Mouse (Mus musculus) cerebellum, adult 2 months (tissue): ENCODE results near the gene Map3k1. TPM values are rescaled to one million over a fixed set of nuclear protein-coding genes. Genes with fewer than 3 reads are reported as not detected.

Experiments
- DNase-seq, 2 experiments: peaks; one replicate each; pipeline ENCODE4 v3.0.0; 2021
- H3K27ac ChIP-seq: fragments of 200-500 bp; 2 replicates; pipeline ENCODE4 v1.5.1; 2012; ENCODE audit warnings: low read length, control low read depth, inconsistent platforms; ENCODE audit not compliant: insufficient read depth
- H3K27me3 ChIP-seq: fragments of 200-500 bp; 2 replicates; pipeline ENCODE4 v1.6.1; 2012; ENCODE audit warnings: inconsistent platforms, mild to moderate bottlenecking, low read length, moderate library complexity; ENCODE audit not compliant: control insufficient read depth, insufficient read depth
- H3K4me1 ChIP-seq: fragments of 200-500 bp; 2 replicates; pipeline ENCODE4 v1.6.1; 2011; ENCODE audit warnings: low read length; ENCODE audit not compliant: control insufficient read depth, insufficient read depth
- H3K4me3 ChIP-seq: fragments of 200-500 bp; replicated peaks from 2 replicates; pipeline ENCODE3; 2011; ENCODE audit warnings: mild to moderate bottlenecking, low read depth, low read length, control low read depth; ENCODE audit not compliant: insufficient read depth
- CTCF ChIP-seq: fragments of 200-500 bp; IDR thresholded peaks from 2 replicates; pipeline ENCODE4 v1.5.1; 2011; ENCODE audit warnings: low read depth, mild to moderate bottlenecking, control low read depth, low read length, moderate library complexity, borderline replicate concordance; ENCODE audit not compliant: insufficient read depth
- POLR2A ChIP-seq: fragments of 200-500 bp; IDR thresholded peaks from 2 replicates; pipeline ENCODE4 v1.6.1; 2011; ENCODE audit warnings: low read length, control low read depth, borderline replicate concordance; ENCODE audit not compliant: insufficient read depth
- WGBS: fragments of 180-500 bp; shearing (Covaris S2); methylation state at CpG from one replicate; pipeline ENCODE4 v1.1.7; 2018; 5-methylcytosine and 5-hydroxymethylcytosine counted together
- polyA plus RNA-seq: library from polyadenylated mRNA; depleted of rRNA; stranded (reverse); fragments of >200 nt; gene quantifications from 2 replicates; pipeline ENCODE4 v1.2.3, GENCODE M21; 2012

Map3k1 gene
- polyA plus RNA-seq, 1 experiment, result 12.3 TPM

DNA sequence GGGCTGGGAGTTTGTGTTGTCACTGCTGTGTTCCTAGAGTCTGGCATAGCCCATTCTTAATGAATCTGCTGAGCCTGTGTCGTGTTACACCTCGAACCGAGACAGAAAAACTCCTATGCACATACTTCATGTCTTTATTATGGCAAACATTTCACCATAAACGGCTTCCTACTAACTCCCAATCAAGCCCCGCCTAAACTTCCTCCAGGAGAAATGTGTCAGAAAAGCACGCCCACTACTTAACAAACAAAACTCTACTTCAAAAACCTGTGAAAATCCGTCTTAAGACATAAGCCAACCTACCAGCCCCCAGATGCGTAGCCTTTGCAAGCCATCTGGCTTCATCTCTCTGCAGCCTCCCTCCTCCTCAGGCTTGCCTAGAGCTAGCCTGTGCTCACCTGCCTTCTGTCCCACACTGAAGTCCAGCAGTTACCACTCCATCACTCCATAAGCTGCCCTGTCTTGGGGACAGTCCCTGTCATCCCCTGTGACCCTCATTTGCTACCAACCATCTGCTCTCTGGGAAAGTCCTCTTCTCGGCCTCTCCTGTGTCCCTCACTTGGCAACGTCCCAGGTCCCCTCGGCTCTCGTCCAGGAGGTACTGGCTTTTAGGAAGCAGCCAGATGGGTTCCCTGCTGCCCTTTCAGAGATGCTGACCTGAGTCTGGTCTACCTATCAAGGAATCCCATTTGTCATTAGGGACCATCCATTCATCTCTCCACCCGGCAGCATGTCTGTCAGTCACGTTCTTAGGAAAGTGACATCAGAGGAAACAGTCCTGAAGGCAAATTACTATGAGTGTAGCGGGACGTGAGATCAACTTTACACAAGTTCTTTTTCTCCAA is 16.4 kb downstream of the Map3k1 start:
- H3K4me3 ChIP-seq, result no peak overlapping the region
- H3K27me3 ChIP-seq, result no peaks in the 10 kb centered on the region
- DNase-seq, result peak; percentile 92 to 94
- WGBS, result 27% methylated on average over 16 of the region's 16 CpGs
- peaks cover 47% of the 10 kb centered on the region for H3K4me1 ChIP-seq
- H3K27ac ChIP-seq, result no peak overlapping the region
- TF ChIP-seq POLR2A (no peak), CTCF (no peak)

DNA sequence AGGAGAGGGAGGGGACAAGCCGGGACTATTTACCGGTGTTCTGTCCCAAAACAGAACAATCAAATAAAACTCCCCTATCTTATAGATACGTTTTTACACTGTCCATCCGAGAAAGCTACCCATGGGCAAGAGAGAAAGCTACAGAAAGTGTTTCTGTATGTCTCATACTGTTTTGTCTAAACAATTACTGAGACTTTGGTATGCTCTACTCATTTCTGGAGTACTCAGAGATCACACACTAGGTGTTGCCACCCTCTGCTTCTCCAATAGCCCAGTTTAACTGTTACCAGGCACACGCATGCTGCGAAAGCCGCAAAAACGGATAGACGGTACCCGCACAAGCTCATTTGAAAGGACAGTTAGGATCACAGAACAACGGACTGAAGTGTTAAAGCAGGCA is 17.2 kb downstream of the Map3k1 start:
- no peak for TF ChIP-seq CTCF
- TF ChIP-seq POLR2A, result no peak
- H3K27me3 ChIP-seq, result no peaks in the 10 kb centered on the region
- 83% methylated on average over 11 of the region's 11 CpGs for WGBS
- H3K27ac ChIP-seq, result no peak overlapping the region
- no peak overlapping the region for H3K4me3 ChIP-seq
- H3K4me1 ChIP-seq, result peaks cover 46% of the 10 kb centered on the region
- DNase-seq, result no peak

DNA sequence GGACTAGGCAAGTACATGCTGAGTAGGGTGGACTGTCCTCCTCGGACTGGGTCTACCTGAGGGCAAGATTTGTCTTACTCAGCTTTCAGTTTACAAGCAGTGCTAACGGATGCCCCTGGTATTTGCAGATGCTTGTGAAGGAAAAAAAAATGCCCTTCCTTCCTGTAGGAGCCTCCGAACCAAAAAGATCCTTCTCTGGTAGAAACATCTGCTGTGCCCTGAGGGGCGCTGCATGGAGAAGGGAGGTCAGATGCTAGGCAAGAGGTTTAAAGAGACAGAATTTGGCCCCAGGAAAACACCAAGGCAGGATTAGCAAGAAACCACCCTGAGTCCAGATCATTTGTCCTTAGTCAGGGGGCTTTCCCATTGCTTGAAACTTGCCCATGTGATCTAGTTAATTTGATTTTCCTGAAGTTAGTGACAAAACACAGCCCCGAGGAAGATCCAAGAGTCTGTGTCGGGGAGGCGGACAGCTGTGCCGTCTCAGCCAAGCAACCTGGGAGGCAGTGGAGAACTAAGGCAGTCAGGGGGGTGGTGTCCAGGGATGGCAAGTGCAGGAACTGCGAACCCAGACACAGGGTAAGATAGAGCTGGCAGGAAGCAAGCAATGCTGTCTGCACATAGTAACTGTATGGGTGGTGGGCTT is 19.2 kb downstream of the Map3k1 start:
- Histone ChIP-seq H3K27me3 (no peaks in the 10 kb centered on the region), H3K4me1 (peaks cover 39% of the 10 kb centered on the region), H3K4me3 (no peak overlapping the region), H3K27ac (no peak overlapping the region)
- no peak for TF ChIP-seq CTCF
- no peak for TF ChIP-seq POLR2A
- WGBS, result 67% methylated on average over 9 of the region's 9 CpGs
- DNase-seq, result no peak

DNA sequence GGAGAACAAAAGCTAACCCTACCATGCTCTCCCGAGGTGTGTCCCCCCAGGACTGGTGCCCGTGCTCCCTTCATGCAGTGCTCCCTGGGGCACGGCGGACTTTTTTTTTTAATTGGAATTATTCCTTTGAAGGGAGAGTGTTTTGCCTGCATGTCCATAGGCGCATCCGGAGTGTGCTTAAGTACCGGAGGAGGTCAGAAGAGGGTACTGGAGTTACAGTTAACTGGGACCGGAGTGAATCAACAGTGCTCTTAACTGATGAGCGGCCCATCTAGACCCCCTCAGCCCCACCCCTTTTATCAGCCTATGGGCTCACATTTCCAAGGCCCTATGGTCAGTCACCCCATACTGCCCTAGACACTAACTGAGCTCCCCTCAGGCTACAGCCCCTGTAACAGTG is 19.9 kb downstream of the Map3k1 start:
- Histone ChIP-seq H3K27me3 (no peaks in the 10 kb centered on the region), H3K27ac (no peak overlapping the region), H3K4me3 (no peak overlapping the region), H3K4me1 (peaks cover 44% of the 10 kb centered on the region)
- no peak for TF ChIP-seq CTCF
- TF ChIP-seq POLR2A, result no peak
- 52% methylated on average over 9 of the region's 9 CpGs for WGBS
- DNase-seq, result no peak

DNA sequence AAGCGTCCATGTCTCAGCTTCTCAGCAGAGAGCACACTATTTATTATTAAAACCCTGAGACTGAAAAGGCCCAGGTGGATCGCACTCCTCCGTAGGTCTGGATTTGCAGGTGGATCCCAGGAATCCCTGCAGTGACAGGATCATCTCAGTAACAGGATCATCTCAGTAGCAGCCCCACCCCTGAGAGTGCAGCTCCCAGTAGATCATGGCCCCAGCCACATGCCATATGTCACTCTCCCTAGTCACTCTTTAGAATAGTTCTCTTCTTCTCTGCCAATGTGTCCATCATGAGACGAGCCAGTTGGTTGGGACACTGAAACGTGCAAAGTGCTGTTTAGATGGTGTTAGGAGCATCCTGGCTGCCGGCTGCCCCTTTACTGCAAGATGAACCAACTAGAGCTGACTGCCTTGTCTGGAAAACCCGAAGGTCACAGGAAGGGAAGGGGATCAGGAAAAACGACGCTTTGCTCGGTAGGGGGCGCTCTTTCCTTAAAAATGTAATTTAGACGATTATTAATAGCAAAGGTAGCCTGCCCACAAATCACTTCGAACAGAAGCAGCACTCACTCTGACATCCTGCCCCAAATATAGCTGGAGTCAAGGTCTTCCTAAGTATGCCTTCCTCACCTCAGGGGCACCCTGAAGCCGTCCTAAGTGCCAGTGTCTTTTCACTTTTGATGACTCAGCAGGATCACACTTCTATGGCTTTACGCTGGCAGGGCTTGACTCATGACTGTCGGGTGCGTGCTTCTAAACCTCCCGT is 20.8 kb downstream of the Map3k1 start:
- 8% methylated on average over 18 of the region's 18 CpGs for WGBS
- H3K27ac ChIP-seq, result no peak overlapping the region
- peaks cover 42% of the 10 kb centered on the region for H3K4me1 ChIP-seq
- H3K27me3 ChIP-seq, result no peaks in the 10 kb centered on the region
- no peak for TF ChIP-seq POLR2A
- TF ChIP-seq CTCF, result peak; percentile 74
- no peak overlapping the region for H3K4me3 ChIP-seq
- DNase-seq, result peak; percentile 78 to 83

DNA sequence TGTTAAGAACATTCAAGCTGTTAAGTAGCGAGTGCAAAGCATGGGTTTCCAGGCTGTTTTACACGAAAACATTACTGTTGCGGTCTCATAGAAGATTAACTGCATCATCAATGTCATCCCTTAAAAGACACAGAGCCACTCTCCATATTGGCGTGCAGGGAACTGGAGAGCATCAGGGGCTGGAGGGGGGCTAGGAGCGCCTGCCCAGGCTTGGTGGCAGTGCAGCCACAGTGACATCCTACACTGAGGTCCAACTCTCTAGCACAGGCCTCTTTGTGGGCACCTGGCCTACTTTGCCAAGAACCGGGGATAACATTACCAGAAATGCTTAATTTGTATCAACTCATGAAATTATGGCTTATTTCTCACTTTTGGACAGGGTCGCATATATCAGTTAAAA is 22.2 kb downstream of the Map3k1 start:
- TF ChIP-seq POLR2A (no peak), CTCF (no peak)
- WGBS, result 85% methylated on average over 7 of the region's 7 CpGs
- DNase-seq, result no peak

DNA sequence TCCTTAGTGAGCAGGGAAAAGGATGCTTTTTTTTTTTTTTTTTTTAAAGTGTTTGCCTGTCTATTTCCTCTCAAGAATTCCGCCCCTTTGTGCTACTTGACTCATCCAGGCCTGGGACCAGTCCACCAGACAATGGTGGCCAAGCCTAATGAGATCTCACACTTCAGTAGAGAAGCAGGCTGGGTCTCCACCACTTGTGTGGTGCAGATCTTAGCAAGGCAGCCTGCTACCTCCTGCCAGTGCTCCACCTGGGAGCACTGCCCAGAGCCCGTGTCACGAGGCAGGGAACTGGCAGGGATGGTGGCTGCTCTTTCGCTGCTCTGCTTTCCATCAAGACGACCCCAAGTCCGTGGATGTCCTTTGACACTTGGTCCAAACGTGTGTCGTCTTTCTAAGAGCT is 25.3 kb downstream of the Map3k1 start:
- DNase-seq, result peak in 1 of 2 experiments; percentile 60
- TF ChIP-seq POLR2A (no peak), CTCF (no peak)
- H3K4me3 ChIP-seq, result no peak overlapping the region
- peaks cover 29% of the 10 kb centered on the region for H3K4me1 ChIP-seq
- H3K27me3 ChIP-seq, result no peaks in the 10 kb centered on the region
- no peak overlapping the region for H3K27ac ChIP-seq
- WGBS, result 15% methylated on average over 8 of the region's 8 CpGs

More for the DNA sequence above, 22.2 kb downstream of the Map3k1 start:
- Histone ChIP-seq H3K4me3 (no peak overlapping the region), H3K4me1 (peaks cover 36% of the 10 kb centered on the region), H3K27me3 (no peaks in the 10 kb centered on the region), H3K27ac (no peak overlapping the region)
